Mouse (Mus musculus) limb, embryonic 11.5 days (tissue): ENCODE data around the gene Zc3h12a. TPM values are rescaled to one million over a fixed set of nuclear protein-coding genes. Genes with fewer than 3 reads are reported as not detected.

Experiments
- ATAC-seq: fragments of 200-750 bp; cut with Nextera tagmentation; 2 replicates; pipeline ENCODE4 v1.8.0; 2017; ENCODE audit warnings: low read depth; ENCODE audit not compliant: insufficient number of reproducible peaks, low FRiP score, low TSS enrichment
- DNase-seq: peaks from one replicate; pipeline ENCODE4 v3.0.0-alpha.2; 2015; ENCODE audit warnings: low spot score
- H3K27ac ChIP-seq: fragments of 300-500 bp; sonication (generic); replicated peaks from 2 replicates; pipeline ENCODE4 v1.5.1; 2014; ENCODE audit warnings: low read depth, mild to moderate bottlenecking, low read length
- H3K27me3 ChIP-seq: fragments of 300-500 bp; sonication (generic); 2 replicates; pipeline ENCODE4 v1.6.1; 2014; ENCODE audit warnings: mild to moderate bottlenecking, low read length, mixed read lengths; ENCODE audit not compliant: control insufficient read depth, insufficient read depth
- H3K36me3 ChIP-seq: fragments of 300-500 bp; sonication (generic); 2 replicates; pipeline ENCODE4 v1.6.1; 2014; ENCODE audit warnings: mild to moderate bottlenecking, low read length, moderate library complexity, mixed read lengths; ENCODE audit not compliant: control insufficient read depth, insufficient read depth
- H3K4me1 ChIP-seq: fragments of 300-500 bp; sonication (generic); 2 replicates; pipeline ENCODE4 v1.6.1; 2014; ENCODE audit warnings: low read length, mixed read lengths; ENCODE audit not compliant: control insufficient read depth, insufficient read depth
- H3K4me2 ChIP-seq: fragments of 300-500 bp; sonication (generic); 2 replicates; pipeline ENCODE4 v1.6.1; 2014; ENCODE audit warnings: low read depth, mild to moderate bottlenecking, moderate library complexity; ENCODE audit not compliant: severe bottlenecking
- H3K4me3 ChIP-seq: fragments of 300-500 bp; sonication (generic); 2 replicates; pipeline ENCODE4 v1.5.1; 2014; ENCODE audit warnings: low read depth, low read length
- H3K9ac ChIP-seq: fragments of 300-500 bp; sonication (generic); 2 replicates; pipeline ENCODE4 v1.6.1; 2014; ENCODE audit warnings: mild to moderate bottlenecking, low read length
- H3K9me3 ChIP-seq: fragments of 300-500 bp; sonication (generic); 2 replicates; pipeline ENCODE4 v1.6.1; 2016; ENCODE audit warnings: low read length; ENCODE audit not compliant: control insufficient read depth
- WGBS: fragments of 180-500 bp; shearing (Covaris S2); extraction: QIAGEN DNeasy Blood & Tissue Kit; methylation state at CpG from one replicate; pipeline ENCODE4 v1.1.7; 2014; 5-methylcytosine and 5-hydroxymethylcytosine counted together
- polyA plus RNA-seq: library from polyadenylated mRNA; unstranded; fragments of >200 nt; fragmentation: Nextera tagmentation; extraction: Ambion mirVana; gene quantifications from 2 replicates; pipeline ENCODE4 v1.2.1, GENCODE M21; 2014

Gene Zc3h12a
- polyA plus RNA-seq, 1 experiment from 2014 or later, result 0.63 TPM

- DNase-seq (no peak), ATAC-seq (no peak)
- H3K4me1 ChIP-seq, result peaks cover 13% of the 10 kb centered on the region; the same call in 1 of the 2 replicates
- WGBS, result 77% methylated on average over 9 of the region's 9 CpGs
- H3K4me2 ChIP-seq, result no peak overlapping the region
- H3K9ac ChIP-seq, result no peak overlapping the region
- no peaks in the 10 kb centered on the region for H3K36me3 ChIP-seq
- H3K9me3 ChIP-seq, result no peaks in the 10 kb centered on the region
- H3K4me3 ChIP-seq, result no peak overlapping the region
- 0 out of 2 replicates have a peak overlapping the region, but pooled peaks have one; percentile 0 for H3K27ac ChIP-seq
- H3K27me3 ChIP-seq, result no peaks in the 10 kb centered on the region
Observed at GRCm38 (mm10) chr4:125116090-125116861, 11.4 kb downstream of the Zc3h12a start.

DNA sequence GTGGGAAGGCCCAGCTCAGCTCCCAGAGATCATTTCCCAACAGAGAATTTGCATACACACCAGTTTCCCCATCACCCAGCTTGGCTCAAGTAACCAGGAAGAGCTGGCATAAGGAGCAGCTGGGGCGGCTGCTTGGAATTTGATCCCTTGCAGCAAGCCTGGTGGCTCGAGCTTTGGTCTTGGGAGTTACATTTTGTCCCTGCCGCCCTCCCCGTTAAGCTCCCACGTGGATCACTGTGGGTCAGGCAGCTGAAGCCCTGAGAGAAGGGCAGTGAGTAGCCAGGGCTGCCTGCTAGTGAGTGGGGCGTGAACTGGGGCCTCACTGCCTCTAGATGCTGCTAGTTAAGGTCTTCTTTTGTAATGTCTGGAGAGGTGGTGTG, 11.9 kb downstream of the Zc3h12a start:
- Histone ChIP-seq H3K9me3 (no peaks in the 10 kb centered on the region), H3K36me3 (no peaks in the 10 kb centered on the region), H3K27ac (peak overlapping the region; percentile 0; the same call in 1 of the 2 replicates), H3K9ac (no peak overlapping the region), H3K27me3 (no peaks in the 10 kb centered on the region), H3K4me3 (no peak overlapping the region), H3K4me2 (no peak overlapping the region), H3K4me1 (peaks cover 13% of the 10 kb centered on the region; the same call in 1 of the 2 replicates)
- WGBS, result 26% methylated on average over 6 of the region's 6 CpGs
- DNase-seq (peak; percentile 51), ATAC-seq (no peak)

GRCm38 (mm10) chr4:125115081-125115480, 12.6 kb downstream of the Zc3h12a start:
- Histone ChIP-seq H3K27ac (peak overlapping the region; percentile 55), H3K36me3 (no peaks in the 10 kb centered on the region; the same call in 1 of the 2 replicates), H3K9ac (no peak overlapping the region), H3K9me3 (no peaks in the 10 kb centered on the region), H3K4me3 (no peak overlapping the region), H3K27me3 (no peaks in the 10 kb centered on the region), H3K4me2 (no peak overlapping the region), H3K4me1 (peaks cover 13% of the 10 kb centered on the region; the same call in 1 of the 2 replicates)
- DNase-seq, result no peak
- WGBS, result 78% methylated on average over 4 of the region's 4 CpGs
- peak; percentile 3; the same call in 1 of the 2 replicates for ATAC-seq

DNA sequence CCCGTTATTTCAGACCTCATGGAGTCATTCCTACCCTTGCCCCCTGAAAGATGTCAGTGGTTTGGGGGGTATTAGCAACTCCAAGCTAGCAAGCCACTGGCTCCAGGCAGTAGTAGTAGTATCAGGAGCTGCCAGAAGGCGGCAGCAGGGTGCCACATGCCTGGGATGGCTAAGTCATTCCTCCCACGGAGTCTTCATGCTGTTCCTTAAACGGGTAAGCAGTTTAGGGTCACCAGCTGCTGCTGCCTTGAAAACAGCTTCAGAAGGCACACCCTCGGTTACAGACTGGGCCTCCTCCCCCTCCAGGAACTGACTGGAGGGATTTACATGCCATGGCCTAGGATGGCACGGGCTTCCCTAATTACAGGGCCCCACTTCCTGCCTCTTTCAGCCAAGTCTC, 13.0 kb downstream of the Zc3h12a start:
- no peaks in the 10 kb centered on the region for H3K27me3 ChIP-seq
- peak overlapping the region; percentile 55; the same call in 1 of the 2 replicates for H3K27ac ChIP-seq
- no peak overlapping the region for H3K4me3 ChIP-seq
- H3K9me3 ChIP-seq, result no peaks in the 10 kb centered on the region
- peak; percentile 44; the same call in 1 of the 2 replicates for ATAC-seq
- DNase-seq, result peak; percentile 89
- H3K36me3 ChIP-seq, result no peaks in the 10 kb centered on the region; the same call in 1 of the 2 replicates
- H3K4me2 ChIP-seq, result no peak overlapping the region
- H3K4me1 ChIP-seq, result peaks cover 13% of the 10 kb centered on the region; the same call in 1 of the 2 replicates
- 8% methylated on average over 6 of the region's 6 CpGs for WGBS
- H3K9ac ChIP-seq, result no peak overlapping the region

DNA sequence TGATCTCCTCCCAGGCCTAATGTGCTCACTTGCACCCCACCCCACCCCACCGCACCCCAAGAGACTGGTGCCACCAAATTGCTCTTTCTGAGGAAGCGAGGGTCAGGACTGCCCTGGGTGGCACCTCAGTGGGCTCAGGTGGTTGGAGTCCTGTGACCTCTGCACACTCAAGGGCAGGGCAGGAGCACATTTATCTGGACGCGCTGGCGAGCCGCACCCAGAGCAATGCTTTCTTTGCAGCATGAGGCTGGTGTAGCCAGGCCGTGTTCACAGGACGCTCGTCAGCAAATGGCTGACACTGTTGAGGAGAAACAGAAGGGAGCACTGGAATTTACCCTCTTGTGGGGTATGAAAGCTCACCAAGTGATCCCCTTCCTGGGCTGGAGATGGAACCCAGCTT, 22.3 kb downstream of the Zc3h12a start:
- H3K4me2 ChIP-seq, result no peak overlapping the region
- no peak overlapping the region for H3K9ac ChIP-seq
- peaks cover 7% of the 10 kb centered on the region for H3K36me3 ChIP-seq
- ATAC-seq (no peak), DNase-seq (no peak)
- WGBS, result 88% methylated on average over 9 of the region's 9 CpGs
- no peaks in the 10 kb centered on the region for H3K27me3 ChIP-seq
- no peaks in the 10 kb centered on the region for H3K9me3 ChIP-seq
- no peak overlapping the region for H3K27ac ChIP-seq
- H3K4me1 ChIP-seq, result no peaks in the 10 kb centered on the region
- H3K4me3 ChIP-seq, result no peak overlapping the region

GRCm38 (mm10) chr4:125101334-125101733, 26.3 kb downstream of the Zc3h12a start:
- Histone ChIP-seq H3K27ac (no peak overlapping the region), H3K27me3 (no peaks in the 10 kb centered on the region), H3K9ac (no peak overlapping the region), H3K4me2 (no peak overlapping the region), H3K4me3 (no peak overlapping the region), H3K9me3 (no peaks in the 10 kb centered on the region), H3K4me1 (no peaks in the 10 kb centered on the region), H3K36me3 (peaks cover 5% of the 10 kb centered on the region; the same call in 1 of the 2 replicates)
- no peak for DNase-seq
- no peak for ATAC-seq
- WGBS, result 67% methylated on average over 13 of the region's 13 CpGs

- Histone ChIP-seq H3K27ac (no peak overlapping the region), H3K9ac (no peak overlapping the region), H3K4me1 (no peaks in the 10 kb centered on the region), H3K4me2 (no peak overlapping the region), H3K27me3 (no peaks in the 10 kb centered on the region), H3K36me3 (peaks cover 2% of the 10 kb centered on the region; the same call in 1 of the 2 replicates), H3K4me3 (no peak overlapping the region), H3K9me3 (no peaks in the 10 kb centered on the region)
- DNase-seq, result peak; percentile 95
- WGBS, result 11% methylated on average over 8 of the region's 8 CpGs
- ATAC-seq, result 0 out of 2 replicates have a peak, but pooled peaks have one; percentile 57
Observed at GRCm38 (mm10) chr4:125099458-125099857, 28.2 kb downstream of the Zc3h12a start.

DNA sequence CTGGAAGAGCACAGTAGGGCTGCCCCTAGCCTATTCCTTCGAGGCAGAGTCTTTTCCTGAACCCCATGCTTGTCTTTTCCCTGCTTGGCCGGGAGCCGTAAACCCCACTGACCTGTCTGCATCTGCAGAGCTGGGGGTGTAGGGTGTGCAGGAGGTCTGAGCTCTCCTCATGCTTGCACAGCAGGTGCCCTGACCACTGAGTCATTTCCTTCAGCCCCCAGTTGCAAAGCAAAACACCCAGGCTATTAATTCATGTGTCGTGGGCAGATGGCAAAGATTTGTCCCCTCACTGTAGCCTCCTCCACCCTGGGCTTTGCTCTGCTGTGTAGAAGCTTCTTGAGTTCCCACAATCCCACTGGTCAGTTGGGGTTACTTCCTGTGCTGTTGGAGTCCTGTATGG, 30.2 kb downstream of the Zc3h12a start:
- H3K27ac ChIP-seq, result no peak overlapping the region
- no peak overlapping the region for H3K4me3 ChIP-seq
- H3K27me3 ChIP-seq, result no peaks in the 10 kb centered on the region
- no peak overlapping the region for H3K4me2 ChIP-seq
- no peak for DNase-seq
- no peaks in the 10 kb centered on the region for H3K4me1 ChIP-seq
- ATAC-seq, result no peak
- H3K9ac ChIP-seq, result no peak overlapping the region
- WGBS, result 91% methylated on average over 4 of the region's 4 CpGs
- H3K36me3 ChIP-seq, result peaks cover 5% of the 10 kb centered on the region
- no peaks in the 10 kb centered on the region for H3K9me3 ChIP-seq
